Mouse (Mus musculus): Measurements from ENCODE around the gene Nudt8. TPM values are rescaled to one million over a fixed set of nuclear protein-coding genes. Genes with fewer than 3 reads are reported as not detected.
"Not testable (repeated sequence)": the region's sequence is repeated elsewhere in the genome, so short reads cannot be mapped to it uniquely, and the experiment has no call there.

Nudt8 gene
- polyA plus RNA-seq, 1 experiment = 49.5 TPM

DNA sequence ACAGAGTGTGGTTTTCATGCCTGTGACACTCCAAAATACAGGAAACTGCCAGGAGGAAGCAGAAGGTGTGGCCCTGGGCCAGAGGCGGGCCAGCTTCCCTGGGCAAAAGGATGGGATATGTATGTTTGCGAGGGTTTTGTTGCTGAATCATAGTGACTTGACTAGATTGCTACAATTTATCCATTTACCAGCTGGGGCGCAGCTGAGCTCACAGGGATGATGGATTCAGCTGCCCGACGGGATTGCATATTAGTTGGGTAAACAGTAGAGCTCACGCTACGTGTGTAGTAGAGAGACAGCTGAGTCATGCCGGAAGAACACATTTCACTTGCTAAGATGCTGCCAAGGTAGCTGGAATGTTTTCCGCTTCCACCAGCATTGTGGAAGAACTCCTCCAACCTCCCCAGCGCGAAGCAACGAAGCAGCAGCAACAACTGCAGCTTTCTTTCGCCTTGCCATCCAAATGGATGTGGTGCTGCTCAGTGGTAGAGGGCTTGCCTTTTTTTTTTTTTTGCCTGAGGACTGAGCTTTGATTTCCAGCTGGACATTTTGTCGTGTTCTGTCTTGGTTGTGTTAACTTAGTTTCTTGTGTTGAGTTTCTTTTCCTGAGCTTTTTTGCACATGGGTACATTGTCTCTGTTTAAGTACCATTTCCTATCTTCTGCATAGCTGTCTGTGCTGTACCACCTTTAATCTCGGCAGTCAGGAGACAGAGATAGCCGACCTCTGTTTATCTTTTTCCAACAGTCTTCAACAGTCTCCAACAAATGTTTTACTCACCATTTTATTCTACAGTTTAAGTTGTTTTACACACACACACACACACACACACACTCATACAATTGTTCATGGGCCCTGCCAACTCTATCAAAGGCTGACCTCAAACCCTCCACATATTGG, 45.8 kb downstream of the Nudt8 start, which contains the start of gene Gstp2:
TSS of gene Gstp2 (minus strand) at position 58 of the 900 bp plus-strand sequence.
- Histone ChIP-seq H3K27ac (replicated peaks; ENCODE audit: low read depth, low read length) (peak within 1 kb of the TSS; percentile 52), H3K4me3 (ENCODE audit: insufficient read depth, low read depth, low read length) (peak within 1 kb of the TSS; percentile 16; the same call in 1 of the 2 replicates), H3K4me1 (ENCODE audit: control insufficient read depth, insufficient read depth, insufficient read length, low read length) (0 out of 2 replicates have a peak, but pooled peaks cover 3% of the 10 kb centered on the region)

DNA sequence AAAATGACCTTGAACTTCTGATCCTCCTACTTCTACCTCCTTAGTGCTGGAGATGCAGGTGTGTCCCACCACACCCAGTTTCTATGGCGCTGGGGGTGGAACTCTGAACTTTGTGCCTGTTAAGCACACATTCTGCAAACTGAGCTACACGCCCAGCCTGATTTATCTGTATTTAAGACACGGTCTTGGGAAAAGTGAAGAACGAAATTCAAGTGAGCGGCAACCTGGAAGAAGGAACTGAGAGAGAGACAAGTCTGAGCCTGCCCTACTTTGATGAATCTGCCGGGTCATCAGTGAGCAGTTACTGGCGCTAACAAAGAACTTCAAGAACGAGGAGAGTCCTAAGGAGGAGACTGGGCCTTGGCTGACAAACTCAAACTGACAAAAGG, 46.5 kb downstream of the Nudt8 start:
- Histone ChIP-seq H3K27ac (replicated peaks; ENCODE audit: low read depth, low read length) (no peak overlapping the region), H3K4me3 (ENCODE audit: insufficient read depth, low read depth, low read length) (no peak overlapping the region), H3K4me1 (ENCODE audit: control insufficient read depth, insufficient read depth, insufficient read length, low read length) (0 out of 2 replicates have a peak, but pooled peaks cover 3% of the 10 kb centered on the region)

DNA sequence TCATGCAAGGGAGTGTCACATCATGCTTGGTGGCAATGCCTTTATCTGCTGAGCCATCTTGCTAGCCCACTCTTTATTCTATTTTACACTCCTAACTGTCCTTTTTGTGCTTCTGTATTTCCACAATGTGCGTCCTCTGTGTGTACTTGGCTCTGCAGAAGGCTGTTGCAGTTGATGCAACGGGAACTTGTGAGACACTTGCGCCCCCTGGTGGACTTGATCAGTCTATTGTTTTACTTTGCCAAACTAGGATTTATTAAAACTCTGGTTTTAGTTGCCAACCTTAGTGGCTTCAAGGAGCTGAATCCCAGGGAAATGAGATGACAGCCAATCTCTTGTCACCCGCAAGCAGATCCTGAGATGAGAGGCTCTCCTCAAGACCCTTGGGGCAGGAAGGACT, 47.5 kb downstream of the Nudt8 start:
- no peak overlapping the region for H3K4me3 ChIP-seq (ENCODE audit: insufficient read depth, low read depth, low read length)
- no peak overlapping the region for H3K27ac ChIP-seq (replicated peaks; ENCODE audit: low read depth, low read length)
- H3K4me1 ChIP-seq (ENCODE audit: control insufficient read depth, insufficient read depth, insufficient read length, low read length) = 0 out of 2 replicates have a peak, but pooled peaks cover 3% of the 10 kb centered on the region

DNA sequence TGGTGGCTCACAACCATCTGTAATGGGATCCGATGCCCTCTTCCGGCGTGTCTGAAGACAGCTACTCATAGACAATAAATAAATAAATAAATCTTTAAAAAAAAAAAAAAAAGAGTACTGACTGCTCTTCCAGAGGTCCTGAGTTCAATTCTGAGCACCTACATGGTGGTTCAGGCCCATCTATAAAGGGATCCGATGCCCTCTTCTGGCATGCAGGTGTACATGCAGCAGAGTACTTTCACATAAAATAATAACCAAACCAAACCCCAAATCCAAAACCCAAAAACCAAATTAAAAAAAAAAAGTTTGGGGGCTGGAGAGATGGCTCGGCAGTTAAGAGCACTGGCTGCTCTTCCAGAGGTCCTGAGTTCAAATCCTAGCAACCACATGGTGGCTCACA, 48.7 kb downstream of the Nudt8 start:
- H3K27ac ChIP-seq (replicated peaks; ENCODE audit: low read depth, low read length); H3K4me3 ChIP-seq (ENCODE audit: insufficient read depth, low read depth, low read length); H3K4me1 ChIP-seq (ENCODE audit: control insufficient read depth, insufficient read depth, insufficient read length, low read length): not testable (repeated sequence)

DNA sequence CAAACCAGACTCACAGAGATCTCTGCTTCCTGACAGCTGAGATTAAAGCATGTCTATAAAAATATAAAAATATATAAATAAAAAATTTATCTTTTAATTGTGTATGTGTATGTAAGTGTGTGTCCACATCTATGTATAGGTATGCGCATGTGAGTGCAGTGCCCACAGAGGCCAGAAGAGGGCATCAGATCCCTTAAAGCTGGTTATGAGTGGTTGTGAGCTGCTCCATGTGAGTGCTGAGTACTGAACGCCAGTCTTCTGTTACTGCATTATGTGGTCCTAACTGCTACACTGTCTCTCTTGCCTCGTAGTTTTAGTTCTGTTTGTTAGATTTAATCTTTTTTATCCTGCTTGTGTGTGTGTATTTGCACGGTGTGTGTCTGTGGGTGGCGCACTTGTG, 50.6 kb downstream of the Nudt8 start:
- no peak overlapping the region for H3K4me3 ChIP-seq (ENCODE audit: insufficient read depth, low read depth, low read length)
- peaks cover 8% of the 10 kb centered on the region; the same call in 1 of the 2 replicates for H3K4me1 ChIP-seq (ENCODE audit: control insufficient read depth, insufficient read depth, insufficient read length, low read length)
- H3K27ac ChIP-seq (replicated peaks; ENCODE audit: low read depth, low read length) = no peak overlapping the region

Other genes with a start within 250 kb of the Nudt8 start
- gene Kmt5b, start 233.2 kb upstream of the Nudt8 start, polyA plus RNA-seq (2012; ENCODE audit: insufficient read depth, insufficient read length, missing spikeins) = 15.9 and 20.4 TPM in 2 replicates
- 6.9 and 11.2 TPM in 2 replicates for gene Chka, start 148.8 kb upstream of the Nudt8 start, polyA plus RNA-seq (2012; ENCODE audit: insufficient read depth, insufficient read length, missing spikeins)
- gene Tcirg1, start 93.4 kb upstream of the Nudt8 start, polyA plus RNA-seq (2012; ENCODE audit: insufficient read depth, insufficient read length, missing spikeins) = 5.3 and 7.7 TPM in 2 replicates
- 1,010 and 1,143 TPM in 2 replicates for gene Ndufs8, start 87.8 kb upstream of the Nudt8 start, polyA plus RNA-seq (2012; ENCODE audit: insufficient read depth, insufficient read length, missing spikeins)
- gene Aldh3b1, start 70.8 kb upstream of the Nudt8 start, polyA plus RNA-seq (2012; ENCODE audit: insufficient read depth, insufficient read length, missing spikeins) = 1.8 and 2.2 TPM in 2 replicates
- gene Unc93b1, start 65.4 kb upstream of the Nudt8 start, polyA plus RNA-seq (2012; ENCODE audit: insufficient read depth, insufficient read length, missing spikeins) = 25.3 and 25.4 TPM in 2 replicates
- not detected in 2 replicates for gene Aldh3b3, start 41.9 kb upstream of the Nudt8 start, polyA plus RNA-seq (2012; ENCODE audit: insufficient read depth, insufficient read length, missing spikeins)
- gene Aldh3b2, start 28.3 kb upstream of the Nudt8 start, polyA plus RNA-seq (2012; ENCODE audit: insufficient read depth, insufficient read length, missing spikeins) = 6.9 and 13.4 TPM in 2 replicates
- 33.3 and 40.6 TPM in 2 replicates for gene Acy3, start 14.0 kb upstream of the Nudt8 start, polyA plus RNA-seq (2012; ENCODE audit: insufficient read depth, insufficient read length, missing spikeins)
- gene Tbx10, start 7.8 kb upstream of the Nudt8 start, polyA plus RNA-seq (2012; ENCODE audit: insufficient read depth, insufficient read length, missing spikeins) = not detected in 2 replicates
- gene Gm49405, start within 50 bp of the Nudt8 start, polyA plus RNA-seq (2012; ENCODE audit: insufficient read depth, insufficient read length, missing spikeins) = not detected in 2 replicates
- gene Doc2g, start 2.7 kb downstream of the Nudt8 start, polyA plus RNA-seq (2012; ENCODE audit: insufficient read depth, insufficient read length, missing spikeins) = 1.1 and 1.8 TPM in 2 replicates
- 1,127 and 1,213 TPM in 2 replicates for gene Ndufv1, start 12.2 kb downstream of the Nudt8 start, polyA plus RNA-seq (2012; ENCODE audit: insufficient read depth, insufficient read length, missing spikeins)
- 362 and 451 TPM in 2 replicates for gene Gstp1, start 37.4 kb downstream of the Nudt8 start, polyA plus RNA-seq (2012; ENCODE audit: insufficient read depth, insufficient read length, missing spikeins)
- 14.8 and 26.0 TPM in 2 replicates for gene Gstp2, start 45.4 kb downstream of the Nudt8 start, polyA plus RNA-seq (2012; ENCODE audit: insufficient read depth, insufficient read length, missing spikeins)
- gene Gstp3, start 59.0 kb downstream of the Nudt8 start, polyA plus RNA-seq (2012; ENCODE audit: insufficient read depth, insufficient read length, missing spikeins) = 2.3 and 4.2 TPM in 2 replicates
- not detected in 2 replicates for gene Cabp2, start 81.0 kb downstream of the Nudt8 start, polyA plus RNA-seq (2012; ENCODE audit: insufficient read depth, insufficient read length, missing spikeins)
- 78.5 and 101 TPM in 2 replicates for gene Cdk2ap2, start 96.6 kb downstream of the Nudt8 start, polyA plus RNA-seq (2012; ENCODE audit: insufficient read depth, insufficient read length, missing spikeins)
- gene Pitpnm1, start 99.4 kb downstream of the Nudt8 start, polyA plus RNA-seq (2012; ENCODE audit: insufficient read depth, insufficient read length, missing spikeins) = 14.8 and 17.2 TPM in 2 replicates
- gene Aip, start 125.3 kb downstream of the Nudt8 start, polyA plus RNA-seq (2012; ENCODE audit: insufficient read depth, insufficient read length, missing spikeins) = 62.7 and 65.2 TPM in 2 replicates
- gene Gpr152, start 139.2 kb downstream of the Nudt8 start, polyA plus RNA-seq (2012; ENCODE audit: insufficient read depth, insufficient read length, missing spikeins) = not detected in 2 replicates
- not detected in 2 replicates for gene Cabp4, start 143.5 kb downstream of the Nudt8 start, polyA plus RNA-seq (2012; ENCODE audit: insufficient read depth, insufficient read length, missing spikeins)
- gene Coro1b, start 148.0 kb downstream of the Nudt8 start, polyA plus RNA-seq (2012; ENCODE audit: insufficient read depth, insufficient read length, missing spikeins) = 103 and 112 TPM in 2 replicates
- gene Ptprcap, start 153.0 kb downstream of the Nudt8 start, polyA plus RNA-seq (2012; ENCODE audit: insufficient read depth, insufficient read length, missing spikeins) = 1.3 and 3.3 TPM in 2 replicates
- gene Rps6kb2, start 162.8 kb downstream of the Nudt8 start, polyA plus RNA-seq (2012; ENCODE audit: insufficient read depth, insufficient read length, missing spikeins) = 17.2 and 17.7 TPM in 2 replicates
- gene Carns1, start 174.9 kb downstream of the Nudt8 start, polyA plus RNA-seq (2012; ENCODE audit: insufficient read depth, insufficient read length, missing spikeins) = 2.1 and 3.1 TPM in 2 replicates
- 0.83 TPM in 1 of 2 replicates, not detected in the other for gene Tbc1d10c, start 190.7 kb downstream of the Nudt8 start, polyA plus RNA-seq (2012; ENCODE audit: insufficient read depth, insufficient read length, missing spikeins)
- gene Ppp1ca, start 191.5 kb downstream of the Nudt8 start, polyA plus RNA-seq (2012; ENCODE audit: insufficient read depth, insufficient read length, missing spikeins) = 265 and 309 TPM in 2 replicates
- 4.4 and 7.6 TPM in 2 replicates for gene Rad9a, start 201.1 kb downstream of the Nudt8 start, polyA plus RNA-seq (2012; ENCODE audit: insufficient read depth, insufficient read length, missing spikeins)
- not detected in 2 replicates for gene Clcf1, start 213.7 kb downstream of the Nudt8 start, polyA plus RNA-seq (2012; ENCODE audit: insufficient read depth, insufficient read length, missing spikeins)
- not detected in 2 replicates for gene AC109138.7, start 213.8 kb downstream of the Nudt8 start, polyA plus RNA-seq (2012; ENCODE audit: insufficient read depth, insufficient read length, missing spikeins)
- gene Pold4, start 231.3 kb downstream of the Nudt8 start, polyA plus RNA-seq (2012; ENCODE audit: insufficient read depth, insufficient read length, missing spikeins) = 63.7 and 81.4 TPM in 2 replicates

Data from brown adipose tissue, adult 24 weeks (tissue).